In genomic region chr13:21754294-21755001, GRCm38 (mm10) we compare ENCODE assay signal across 8 mouse cellular contexts. TPM values are rescaled to one million over a fixed set of nuclear protein-coding genes. Genes with fewer than 3 reads are reported as not detected.
DNase-seq lines count a peak whose midpoint lies in the region; ATAC-seq and TF ChIP-seq lines count a peak whose summit lies in the region.
"Not testable (repeated sequence)": the region's sequence is repeated elsewhere in the genome, so short reads cannot be mapped to it uniquely, and the experiment has no call there.

No protein-coding gene starts in this region.

- H3K27me3 ChIP-seq in embryonic facial prominence, embryonic 11.5 days (ENCODE audit: control insufficient read depth, insufficient read depth, low read length); heart, embryonic 11.5 days (ENCODE audit: control insufficient read depth, insufficient read depth, low read length); kidney, adult 2 months (replicated peaks; ENCODE audit: control insufficient read depth, insufficient read depth, low read length); liver, embryonic 12.5 days (replicated peaks); midbrain, embryonic 14.5 days (ENCODE audit: control insufficient read depth, insufficient read depth, low read length): not testable (repeated sequence)

- H3K4me2 ChIP-seq in embryonic facial prominence, embryonic 11.5 days (ENCODE audit: low read depth, low read length): peak overlapping the region; percentile 37
- peak overlapping the region; percentile 71 for H3K4me2 ChIP-seq in heart, embryonic 11.5 days
- H3K4me2 ChIP-seq in liver, embryonic 12.5 days: peak overlapping the region; percentile 69
- peak overlapping the region; percentile 74 for H3K4me2 ChIP-seq in midbrain, embryonic 14.5 days (ENCODE audit: low read length)

- H3K9me3 ChIP-seq in embryonic facial prominence, embryonic 11.5 days (replicated peaks; ENCODE audit: control insufficient read depth, low read length); heart, embryonic 11.5 days (replicated peaks; ENCODE audit: control insufficient read depth, low read length); liver, embryonic 12.5 days (replicated peaks); midbrain, embryonic 14.5 days (ENCODE audit: control insufficient read depth, low read length): not testable (repeated sequence)

- not testable (repeated sequence) for H3K36me3 ChIP-seq in embryonic facial prominence, embryonic 11.5 days (replicated peaks; ENCODE audit: control insufficient read depth, insufficient read depth, low read depth, low read length); heart, embryonic 11.5 days (ENCODE audit: control insufficient read depth, insufficient read depth, low read length); kidney, adult 2 months (ENCODE audit: control insufficient read depth, insufficient read depth, low read length); liver, embryonic 12.5 days; midbrain, embryonic 14.5 days (ENCODE audit: control insufficient read depth, insufficient read depth, low read length)

- ATAC-seq in embryonic facial prominence, embryonic 11.5 days (replicated peaks; ENCODE audit: insufficient number of reproducible peaks, low FRiP score, low TSS enrichment, low read depth); midbrain, embryonic 14.5 days (ENCODE audit: low FRiP score, low TSS enrichment): not testable (repeated sequence)
- ATAC-seq in heart, embryonic 11.5 days (replicated peaks; ENCODE audit: insufficient number of reproducible peaks, low FRiP score, low TSS enrichment): peak; percentile 4; the same call in 1 of the 2 replicates
- ATAC-seq in liver, embryonic 12.5 days: peak; percentile 19

- peak; percentile 93 for DNase-seq in 416B (ENCODE audit: low read depth)
- peak; percentile 65 for DNase-seq in adrenal gland, postnatal 10 days
- DNase-seq in embryonic facial prominence, embryonic 11.5 days (ENCODE audit: low spot score): peak; percentile 69
- DNase-seq in kidney, adult 2 months: peak; percentile 16
- DNase-seq in midbrain, embryonic 14.5 days: peak; percentile 69
- DNase-seq in spleen, postnatal 10 days (ENCODE audit: low spot score in 2 of 2): peak; percentile 61 to 81

- H3K4me3 ChIP-seq in embryonic facial prominence, embryonic 11.5 days (ENCODE audit: low read depth, low read length): peak overlapping the region; percentile 40
- peak overlapping the region; percentile 49 for H3K4me3 ChIP-seq in heart, embryonic 11.5 days (ENCODE audit: low read depth, low read length)
- not testable (repeated sequence) for H3K4me3 ChIP-seq in kidney, adult 2 months (ENCODE audit: insufficient read depth, low read depth, low read length)
- H3K4me3 ChIP-seq in liver, embryonic 12.5 days: peak overlapping the region; percentile 56
- H3K4me3 ChIP-seq in midbrain, embryonic 14.5 days (replicated peaks; ENCODE audit: low read depth, low read length): peak overlapping the region; percentile 40

- peak overlapping the region; percentile 53 for H3K9ac ChIP-seq in embryonic facial prominence, embryonic 11.5 days (replicated peaks; ENCODE audit: low read length)
- peak overlapping the region; percentile 76 for H3K9ac ChIP-seq in heart, embryonic 11.5 days (ENCODE audit: low read depth, low read length)
- peak overlapping the region; percentile 73 for H3K9ac ChIP-seq in liver, embryonic 12.5 days
- H3K9ac ChIP-seq in midbrain, embryonic 14.5 days (replicated peaks; ENCODE audit: low read length): peak overlapping the region; percentile 24; the same call in 1 of the 2 replicates

- not testable (repeated sequence) for TF ChIP-seq POLR2A in kidney, adult 2 months (IDR thresholded peaks at IDR 0.05; ENCODE audit: low read depth, low read length)

- H3K4me1 ChIP-seq in embryonic facial prominence, embryonic 11.5 days (ENCODE audit: control insufficient read depth, insufficient read depth, low read length); kidney, adult 2 months (ENCODE audit: control insufficient read depth, insufficient read depth, low read length): not testable (repeated sequence)
- peaks cover 12% of the 10 kb centered on the region for H3K4me1 ChIP-seq in heart, embryonic 11.5 days (ENCODE audit: control insufficient read depth, insufficient read depth, low read length)
- H3K4me1 ChIP-seq in liver, embryonic 12.5 days: peaks cover 31% of the 10 kb centered on the region
- H3K4me1 ChIP-seq in midbrain, embryonic 14.5 days (ENCODE audit: control insufficient read depth, insufficient read depth, low read length): peaks cover 18% of the 10 kb centered on the region

- H3K27ac ChIP-seq in embryonic facial prominence, embryonic 11.5 days (replicated peaks; ENCODE audit: low read depth, low read length): peak overlapping the region; percentile 81
- H3K27ac ChIP-seq in heart, embryonic 11.5 days (ENCODE audit: low read depth, low read length): peak overlapping the region; percentile 90
- H3K27ac ChIP-seq in kidney, adult 2 months (ENCODE audit: insufficient read depth, low read depth, low read length): not testable (repeated sequence)
- H3K27ac ChIP-seq in liver, embryonic 12.5 days: peak overlapping the region; percentile 99
- H3K27ac ChIP-seq in midbrain, embryonic 14.5 days (replicated peaks; ENCODE audit: low read depth, low read length): peak overlapping the region; percentile 87

- under 1% methylated on average over 10 of the region's 26 CpGs for WGBS in embryonic facial prominence, embryonic 11.5 days
- under 1% methylated on average over 21 of the region's 26 CpGs for WGBS in heart, embryonic 11.5 days (ENCODE audit: insufficient replicate concordance)
- 2% methylated on average over 26 of the region's 26 CpGs for whole genome bisulfite sequencing in kidney, adult 2 months
- WGBS in liver, embryonic 12.5 days (ENCODE audit: insufficient replicate concordance): 1% methylated on average over 26 of the region's 26 CpGs
- 0% methylated on average over 20 of the region's 26 CpGs for WGBS in midbrain, embryonic 14.5 days

- TF ChIP-seq CTCF in kidney, adult 2 months (conservative IDR thresholded peaks at IDR 0.05; ENCODE audit: insufficient read depth, insufficient read length, low read depth, low read length): not testable (repeated sequence)

RNA-seq across cellular contexts. Expression of gene Hist1h2bn, which starts 0.5 kb away (rescaled TPM):
- total RNA-seq in adrenal gland, postnatal 10 days (2021): 100 to 1,000 TPM; 174 to 201 TPM
- polyA plus RNA-seq in embryonic facial prominence, embryonic 11.5 days (2014; fragmentation: Nextera tagmentation; extraction: Ambion mirVana): 1.2 and 1.9 TPM in 2 replicates
- polyA plus RNA-seq in heart, embryonic 11.5 days (2014; fragmentation: Nextera tagmentation; extraction: Ambion mirVana): 1.6 and 2.0 TPM in 2 replicates
- not detected in 2 replicates for polyA plus RNA-seq in kidney, adult 2 months (2012; rRNA removed)
- 8.6 and 8.9 TPM in 2 replicates for polyA plus RNA-seq in liver, embryonic 12.5 days (2016; fragmentation: Nextera tagmentation; extraction: Ambion mirVana)
- polyA plus RNA-seq in midbrain, embryonic 14.5 days (2014; fragmentation: Nextera tagmentation; extraction: Ambion mirVana): 1.0 and 1.6 TPM in 2 replicates

RNA-seq across cellular contexts. Expression of gene Hist1h2ak, which starts 0.8 kb away (rescaled TPM):
- 100 to 1,000 TPM; 111 to 143 TPM for total RNA-seq in adrenal gland, postnatal 10 days (2021)
- 10.4 and 12.0 TPM in 2 replicates for polyA plus RNA-seq in embryonic facial prominence, embryonic 11.5 days (2014; fragmentation: Nextera tagmentation; extraction: Ambion mirVana)
- polyA plus RNA-seq in heart, embryonic 11.5 days (2014; fragmentation: Nextera tagmentation; extraction: Ambion mirVana): 3.1 and 4.2 TPM in 2 replicates
- 0.72 and 0.77 TPM in 2 replicates for polyA plus RNA-seq in kidney, adult 2 months (2012; rRNA removed)
- polyA plus RNA-seq in liver, embryonic 12.5 days (2016; fragmentation: Nextera tagmentation; extraction: Ambion mirVana): 42.8 and 58.5 TPM in 2 replicates
- polyA plus RNA-seq in midbrain, embryonic 14.5 days (2014; fragmentation: Nextera tagmentation; extraction: Ambion mirVana): 2.4 and 4.4 TPM in 2 replicates

RNA-seq across cellular contexts. Expression of gene Hist1h4k, which starts 4.1 kb away (rescaled TPM):
- total RNA-seq in adrenal gland, postnatal 10 days (2021): 100 to 1,000 TPM; 688 to 818 TPM
- polyA plus RNA-seq in embryonic facial prominence, embryonic 11.5 days (2014; fragmentation: Nextera tagmentation; extraction: Ambion mirVana): 7.7 and 8.5 TPM in 2 replicates
- polyA plus RNA-seq in heart, embryonic 11.5 days (2014; fragmentation: Nextera tagmentation; extraction: Ambion mirVana): 3.0 TPM in 1 of 2 replicates, not detected in the other
- 2.6 and 6.8 TPM in 2 replicates for polyA plus RNA-seq in kidney, adult 2 months (2012; rRNA removed)
- polyA plus RNA-seq in liver, embryonic 12.5 days (2016; fragmentation: Nextera tagmentation; extraction: Ambion mirVana): 3.7 and 5.9 TPM in 2 replicates
- 2.3 TPM in 1 of 2 replicates, not detected in the other for polyA plus RNA-seq in midbrain, embryonic 14.5 days (2014; fragmentation: Nextera tagmentation; extraction: Ambion mirVana)

RNA-seq across cellular contexts. Expression of gene Hist1h4j, which starts 19.6 kb away (rescaled TPM):
- 10 to 100 TPM; 63.1 to 70.2 TPM for total RNA-seq in adrenal gland, postnatal 10 days (2021)
- 1.4 and 2.7 TPM in 2 replicates for polyA plus RNA-seq in embryonic facial prominence, embryonic 11.5 days (2014; fragmentation: Nextera tagmentation; extraction: Ambion mirVana)
- 0.79 and 1.1 TPM in 2 replicates for polyA plus RNA-seq in heart, embryonic 11.5 days (2014; fragmentation: Nextera tagmentation; extraction: Ambion mirVana)
- polyA plus RNA-seq in kidney, adult 2 months (2012; rRNA removed): 0.75 and 1.1 TPM in 2 replicates
- 0.59 and 0.75 TPM in 2 replicates for polyA plus RNA-seq in liver, embryonic 12.5 days (2016; fragmentation: Nextera tagmentation; extraction: Ambion mirVana)
- 0.66 TPM in 2 replicates for polyA plus RNA-seq in midbrain, embryonic 14.5 days (2014; fragmentation: Nextera tagmentation; extraction: Ambion mirVana)

RNA-seq across cellular contexts. Expression of gene Hist1h1b, which starts 26.0 kb away (rescaled TPM):
- total RNA-seq in adrenal gland, postnatal 10 days (2021): 100 to 1,000 TPM; 179 to 219 TPM
- polyA plus RNA-seq in embryonic facial prominence, embryonic 11.5 days (2014; fragmentation: Nextera tagmentation; extraction: Ambion mirVana): 20.2 and 23.6 TPM in 2 replicates
- polyA plus RNA-seq in heart, embryonic 11.5 days (2014; fragmentation: Nextera tagmentation; extraction: Ambion mirVana): 5.9 and 10.8 TPM in 2 replicates
- polyA plus RNA-seq in kidney, adult 2 months (2012; rRNA removed): 0.14 TPM in 1 of 2 replicates, not detected in the other
- 41.6 and 43.0 TPM in 2 replicates for polyA plus RNA-seq in liver, embryonic 12.5 days (2016; fragmentation: Nextera tagmentation; extraction: Ambion mirVana)
- polyA plus RNA-seq in midbrain, embryonic 14.5 days (2014; fragmentation: Nextera tagmentation; extraction: Ambion mirVana): 1.8 and 4.0 TPM in 2 replicates

Comparison
In these comparisons a context has a peak if more than half of its experiments do, and no peak if none do; other contexts are left out.
1. DNase-seq: peak in every context shown above with its lines; median percentile 93 in 416B; 71 in spleen, postnatal 10 days; 69 in embryonic facial prominence, embryonic 11.5 days; 69 in midbrain, embryonic 14.5 days; 65 in adrenal gland, postnatal 10 days; 16 in kidney, adult 2 months.
2. H3K9ac ChIP-seq: peak in every context shown above with its lines; median percentile 76 in heart, embryonic 11.5 days; 73 in liver, embryonic 12.5 days; 53 in embryonic facial prominence, embryonic 11.5 days; 24 in midbrain, embryonic 14.5 days.